Mouse (Mus musculus) inflammation-experienced regulatory T-cells, adult 6 months (primary cell): Measurements from ENCODE around the gene Map3k6. TPM values are rescaled to one million over a fixed set of nuclear protein-coding genes. Genes with fewer than 3 reads are reported as not detected.

Experiments used
- ATAC-seq: one replicate; pipeline ENCODE4 v1.8.0; 2017
- polyA plus RNA-seq, 3 experiments: library from polyadenylated mRNA; unstranded; fragments of 100-300 nt; shearing (Covaris generic); gene quantifications; one replicate each; pipeline ENCODE4 v1.2.1; 2017

Map3k6 gene
- under 1 TPM in 1 of 3 experiments, not detected in 2; 0.57 TPM for polyA plus RNA-seq

DNA sequence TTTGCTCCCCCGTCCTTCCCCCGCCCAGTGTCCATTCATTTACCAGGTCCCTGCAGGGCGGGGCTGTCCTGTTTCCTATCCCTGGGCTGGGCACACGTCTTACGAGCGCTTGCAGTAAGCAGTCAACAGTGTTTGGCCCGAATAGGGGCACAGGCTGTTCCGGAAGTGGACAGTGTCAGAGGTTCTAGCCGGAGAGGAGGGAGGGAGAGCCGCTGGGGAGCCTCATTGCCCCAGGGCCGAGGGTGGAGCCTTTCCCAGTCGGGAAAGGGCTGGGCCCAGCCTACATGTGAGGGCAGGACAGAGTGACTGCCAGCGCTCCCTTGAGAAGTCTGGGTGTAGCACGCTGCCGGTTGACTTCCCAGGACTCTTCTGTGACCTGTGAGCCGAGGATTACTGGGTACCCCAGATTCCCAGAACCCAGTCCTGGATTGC is at the start of gene Map3k6:
Gene Map3k6, plus strand, starts transcription at position 329 of the 432 bp plus-strand sequence.
- no peak for ATAC-seq

DNA sequence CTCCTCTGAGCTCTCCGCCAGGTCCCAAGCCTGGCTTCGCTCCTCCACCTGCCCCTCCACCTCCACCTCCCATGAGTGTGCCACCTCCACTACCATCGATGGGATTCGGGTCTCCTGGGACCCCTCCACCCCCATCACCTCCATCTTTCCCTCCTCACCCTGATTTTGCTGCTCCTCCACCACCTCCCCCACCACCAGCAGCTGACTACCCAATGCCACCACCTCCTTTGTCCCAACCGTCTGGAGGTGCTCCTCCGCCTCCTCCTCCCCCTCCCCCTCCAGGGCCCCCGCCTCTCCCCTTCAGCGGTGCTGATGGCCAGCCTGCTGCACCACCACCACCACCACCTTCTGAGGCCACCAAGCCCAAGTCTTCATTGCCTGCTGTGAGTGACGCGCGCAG is 46.1 kb upstream of the Map3k6 start:
- no peak for ATAC-seq

DNA sequence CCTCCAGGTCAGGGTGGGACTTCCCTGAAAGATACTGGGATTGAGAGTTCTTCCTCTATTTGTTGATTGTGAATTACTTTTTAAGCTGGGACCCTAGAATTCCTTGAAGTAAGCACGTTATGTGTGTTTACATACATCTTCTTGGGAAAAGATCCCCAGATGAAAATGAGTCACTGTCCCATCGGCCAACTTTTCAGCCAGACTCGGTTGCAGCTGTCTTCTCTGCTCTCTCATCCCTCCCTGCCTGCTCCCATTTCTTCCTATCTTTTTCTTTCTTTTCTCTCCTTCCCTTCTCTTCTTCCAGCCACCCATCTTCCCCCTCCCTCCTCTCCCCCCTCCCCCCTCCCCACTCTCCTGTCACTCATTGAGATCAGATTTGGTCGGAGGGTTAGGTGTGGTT is 45.6 kb upstream of the Map3k6 start:
- ATAC-seq, result no peak

DNA sequence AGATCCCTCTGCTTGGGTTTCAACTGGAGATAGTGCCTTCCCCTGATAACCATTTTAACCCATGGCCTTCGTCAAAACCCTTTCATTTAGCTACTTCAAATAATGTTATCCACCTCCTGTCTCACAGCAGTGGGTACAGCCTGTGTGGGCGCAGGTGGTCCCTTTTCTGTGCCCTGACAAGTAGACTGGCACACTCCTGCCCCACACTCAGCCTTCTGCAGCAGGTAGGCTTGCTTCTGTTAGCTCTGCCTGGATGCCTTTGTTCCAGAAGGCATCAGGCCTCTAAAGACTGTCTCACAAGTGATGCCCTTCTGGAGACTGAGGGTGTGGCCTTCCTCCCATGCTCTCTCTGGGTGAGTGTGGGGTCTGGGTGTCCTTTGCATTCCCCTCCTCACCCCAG is 44.5 kb upstream of the Map3k6 start:
- no peak for ATAC-seq

DNA sequence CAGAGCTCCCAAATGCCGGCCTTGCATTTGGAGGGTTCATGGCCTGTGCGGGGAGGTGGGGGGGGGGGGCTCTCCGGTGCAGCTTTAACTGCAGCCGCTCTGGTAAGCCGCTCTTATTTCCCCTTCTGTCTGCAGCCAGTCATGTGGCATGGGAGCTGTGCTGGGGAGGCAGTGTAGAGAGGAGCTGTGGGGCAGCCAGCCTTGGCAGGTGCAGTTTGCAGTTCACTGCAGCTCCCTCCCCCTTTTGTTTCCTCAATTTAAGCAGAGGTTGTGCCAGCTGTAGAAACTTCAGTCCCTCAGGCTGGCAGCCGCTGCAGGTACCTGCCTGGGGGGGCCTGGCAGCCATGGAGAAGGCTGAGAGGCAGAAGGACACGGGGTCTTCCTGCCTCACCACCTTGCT is 43.8 kb upstream of the Map3k6 start:
- ATAC-seq, result no peak

DNA sequence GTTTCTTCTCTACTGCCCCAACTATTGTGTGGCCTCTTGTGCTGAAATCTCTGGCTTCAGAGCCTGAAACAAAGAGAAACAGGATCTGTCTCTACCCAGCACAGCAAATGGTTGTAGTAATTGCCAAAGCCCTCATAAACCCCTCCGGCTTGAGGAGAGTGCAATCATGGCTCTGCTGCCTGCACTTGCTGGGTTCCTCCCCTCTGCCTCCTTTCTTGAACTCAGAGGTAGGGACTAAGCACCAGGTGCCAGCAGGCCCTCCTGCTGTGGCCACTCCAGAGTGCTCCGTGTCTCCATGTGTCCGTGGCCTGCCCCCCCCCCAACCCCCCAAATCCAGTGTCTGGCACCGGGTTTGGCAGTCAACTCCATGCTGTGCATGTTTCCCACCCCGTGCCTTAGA is 43.3 kb upstream of the Map3k6 start:
- no peak for ATAC-seq

DNA sequence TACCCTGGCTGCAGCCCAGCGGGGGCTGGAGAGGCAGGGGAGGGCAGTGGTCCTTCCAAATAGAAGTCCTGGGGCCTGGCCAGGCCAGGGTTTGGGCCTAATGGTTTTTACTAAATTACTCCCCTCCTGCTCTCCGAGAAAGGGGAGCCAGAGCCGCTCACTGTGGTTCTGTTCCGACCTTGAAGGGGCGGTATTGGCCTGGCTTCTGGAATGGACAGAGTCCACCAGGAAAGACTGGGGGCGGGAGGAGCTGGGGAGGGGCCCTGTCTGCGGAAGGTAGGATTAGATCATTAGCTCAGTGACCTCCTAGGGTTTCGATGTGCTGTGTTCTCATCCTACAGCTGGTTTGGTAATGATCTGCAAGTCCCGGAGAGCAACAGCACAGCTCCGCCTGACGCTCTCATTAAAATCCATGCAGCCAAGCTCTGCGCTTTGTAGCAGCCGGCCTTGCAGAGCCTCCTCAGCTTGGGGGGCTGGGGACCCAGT is 42.8 kb upstream of the Map3k6 start:
- no peak for ATAC-seq

DNA sequence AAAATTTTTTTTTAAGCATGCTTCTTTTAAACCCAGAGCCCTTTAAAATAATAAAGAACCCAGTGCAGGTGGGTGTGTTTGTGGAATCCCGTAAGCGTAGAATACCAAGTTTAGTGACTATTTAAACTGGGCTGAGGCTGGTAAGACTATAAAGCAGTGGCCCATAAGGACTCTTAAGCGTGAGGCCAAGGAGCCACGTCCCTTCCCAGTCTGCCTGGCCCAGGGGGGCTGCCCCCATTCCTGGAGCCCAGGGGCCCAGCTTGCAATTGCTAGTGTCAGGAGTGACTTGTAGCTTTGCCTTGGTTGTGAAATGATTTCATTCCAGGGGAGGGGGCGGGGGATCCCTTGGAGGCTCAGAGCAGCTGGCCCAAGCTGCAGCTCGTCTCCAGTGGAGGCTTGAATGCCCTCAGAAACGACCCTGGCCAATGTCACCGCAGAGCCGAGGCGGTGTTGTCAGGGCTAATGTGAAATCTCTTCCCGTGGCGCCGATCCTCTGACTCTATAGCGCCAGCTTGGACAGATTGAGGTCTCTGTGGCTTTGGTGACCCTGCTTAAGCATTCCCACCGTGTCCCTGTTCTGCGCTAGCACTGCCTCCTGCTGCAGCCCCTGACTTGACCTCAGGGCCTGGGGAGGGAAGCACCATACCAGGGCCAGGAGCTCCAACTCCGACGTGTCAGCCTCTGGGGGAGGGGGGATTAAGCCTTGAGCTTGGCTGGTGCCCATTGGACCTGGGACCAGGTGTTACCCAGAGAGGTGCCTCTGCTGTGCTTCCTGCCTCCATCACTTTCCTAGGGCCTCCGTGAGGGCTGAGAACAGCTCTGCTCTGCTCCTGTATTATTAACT is 42.1 kb upstream of the Map3k6 start:
- no peak for ATAC-seq

DNA sequence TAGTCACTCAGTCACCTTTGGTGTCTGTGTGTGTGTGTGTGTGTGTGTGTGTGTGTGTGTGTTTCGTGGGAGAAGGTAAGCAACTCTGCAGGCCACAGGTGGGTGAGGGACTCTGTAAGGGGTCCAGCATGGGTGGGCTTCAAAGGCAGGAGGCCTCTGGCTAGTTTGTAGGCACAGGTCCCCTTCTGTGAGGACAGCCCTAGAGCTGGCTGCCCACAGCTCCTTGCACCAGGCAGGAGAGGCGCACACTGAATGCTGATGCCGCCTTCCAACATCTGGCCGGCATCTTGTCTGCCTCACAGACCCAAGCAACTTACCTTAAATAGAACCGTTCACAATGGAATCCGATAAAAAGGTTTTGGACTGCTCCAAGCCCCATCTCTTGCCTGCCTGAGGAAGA is 40.9 kb upstream of the Map3k6 start:
- no peak for ATAC-seq

DNA sequence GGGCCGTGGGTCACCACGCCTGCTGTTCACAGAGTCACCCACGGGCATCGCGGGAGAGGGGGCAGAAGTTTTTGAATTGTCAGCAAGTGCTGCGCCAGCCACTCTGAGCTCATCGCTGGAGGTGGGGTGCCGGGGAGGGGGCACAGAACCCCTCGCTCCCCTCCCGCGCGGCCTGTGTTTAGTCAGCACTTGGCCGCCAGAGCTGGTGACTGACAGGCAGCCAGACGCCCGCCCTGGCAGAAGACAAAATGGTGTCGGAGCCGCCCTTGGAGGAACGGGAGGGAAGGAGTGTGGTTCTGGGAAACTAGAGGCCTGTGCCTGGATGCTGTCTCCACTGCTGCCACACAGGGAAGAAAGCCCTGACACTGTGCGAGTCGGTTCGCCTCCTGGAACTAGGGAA is 40.3 kb upstream of the Map3k6 start:
- no peak for ATAC-seq

DNA sequence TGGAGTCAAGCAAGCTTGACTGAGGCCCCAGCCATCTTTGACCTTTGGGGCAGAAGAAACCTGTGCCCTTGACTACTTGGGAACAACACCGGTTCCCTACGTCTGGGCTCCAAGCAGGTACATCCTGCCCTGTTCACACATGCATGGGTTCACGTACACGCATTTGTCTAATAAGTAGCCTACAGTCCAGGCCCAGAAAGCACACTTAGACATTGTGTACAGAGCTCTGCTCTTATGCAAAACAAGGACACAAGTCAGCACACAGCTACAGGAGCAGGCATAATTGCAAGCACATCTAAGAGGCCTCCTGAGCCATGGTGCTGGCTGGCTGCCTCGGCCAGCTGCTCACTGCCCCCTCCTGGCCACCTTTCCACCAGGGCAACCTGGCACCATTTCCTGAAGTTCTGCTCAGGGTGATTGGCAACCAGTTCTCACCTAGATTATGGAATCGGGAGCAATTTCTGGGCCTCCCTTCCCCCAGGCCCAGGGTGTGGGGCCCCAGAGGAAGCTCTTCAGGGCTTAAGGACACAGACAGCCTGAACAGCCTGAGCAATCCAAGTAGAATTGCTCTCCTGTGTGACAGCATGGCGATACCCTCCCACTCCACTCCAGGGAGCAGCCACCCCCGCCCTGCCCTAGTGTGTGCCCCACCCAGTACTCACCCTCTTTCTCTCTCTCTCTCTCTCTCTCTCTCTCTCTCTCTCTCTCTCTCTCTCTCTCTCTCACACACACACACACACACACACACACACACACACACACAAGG is 39.4 kb upstream of the Map3k6 start:
- peak; percentile 65 for ATAC-seq

DNA sequence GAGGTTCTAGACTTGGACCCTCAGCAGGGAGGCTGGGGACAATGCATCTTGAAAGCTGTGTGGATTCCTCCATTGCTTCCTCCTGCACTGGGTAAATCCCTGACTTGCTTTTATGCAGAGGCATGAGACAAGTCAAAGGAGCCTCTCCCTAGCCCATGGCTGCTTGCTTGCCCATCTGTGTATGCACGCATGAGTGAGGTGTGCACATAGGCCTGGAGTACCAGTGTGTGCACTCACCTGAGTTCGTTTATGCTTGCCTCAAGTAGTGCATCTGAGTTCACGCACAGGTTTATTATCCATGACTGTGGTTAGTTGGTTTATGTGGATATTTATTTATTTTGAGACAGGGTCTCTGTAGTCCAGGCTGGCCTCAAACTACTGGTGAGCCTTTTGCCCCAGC is 38.4 kb upstream of the Map3k6 start:
- ATAC-seq, result no peak

DNA sequence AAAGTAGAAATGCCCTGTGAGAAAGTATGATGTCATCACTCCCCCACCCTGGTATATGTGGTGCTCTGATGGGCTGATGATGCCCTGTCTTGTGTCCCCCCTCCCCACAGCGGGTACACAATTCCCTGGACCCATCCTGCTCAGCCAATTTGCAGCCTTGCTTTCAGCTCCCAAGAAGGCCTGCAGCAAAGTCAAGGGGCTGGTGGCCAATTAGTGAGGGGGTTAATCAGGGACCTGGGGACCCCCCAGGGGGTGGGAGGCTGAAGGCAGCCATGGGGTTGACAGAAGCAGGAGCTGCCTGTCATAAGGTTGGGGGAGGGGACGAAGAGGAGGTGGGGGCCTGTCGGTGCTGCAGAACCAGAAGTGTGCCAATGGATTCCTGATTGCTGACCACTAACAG is 37.0 kb upstream of the Map3k6 start:
- no peak for ATAC-seq

DNA sequence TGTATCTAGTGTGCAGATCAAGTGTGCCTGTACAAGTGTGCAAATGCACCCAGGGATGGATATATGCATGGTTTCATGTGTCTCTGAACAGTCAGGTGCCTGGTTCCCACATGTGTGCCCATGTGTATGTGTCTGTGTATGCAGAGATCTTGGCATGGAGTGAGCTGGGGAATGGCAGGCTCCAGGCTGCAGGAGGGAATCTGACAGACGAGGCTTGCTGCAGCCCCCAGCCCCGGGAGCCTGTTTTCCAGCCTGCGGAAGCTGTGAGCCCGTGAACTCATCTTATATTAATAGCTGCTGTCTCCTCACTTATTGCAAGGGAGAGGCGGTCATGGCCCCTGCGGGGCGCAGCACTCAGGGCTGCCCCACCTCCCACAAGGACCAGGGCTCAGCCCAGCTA is 36.2 kb upstream of the Map3k6 start:
- no peak for ATAC-seq

DNA sequence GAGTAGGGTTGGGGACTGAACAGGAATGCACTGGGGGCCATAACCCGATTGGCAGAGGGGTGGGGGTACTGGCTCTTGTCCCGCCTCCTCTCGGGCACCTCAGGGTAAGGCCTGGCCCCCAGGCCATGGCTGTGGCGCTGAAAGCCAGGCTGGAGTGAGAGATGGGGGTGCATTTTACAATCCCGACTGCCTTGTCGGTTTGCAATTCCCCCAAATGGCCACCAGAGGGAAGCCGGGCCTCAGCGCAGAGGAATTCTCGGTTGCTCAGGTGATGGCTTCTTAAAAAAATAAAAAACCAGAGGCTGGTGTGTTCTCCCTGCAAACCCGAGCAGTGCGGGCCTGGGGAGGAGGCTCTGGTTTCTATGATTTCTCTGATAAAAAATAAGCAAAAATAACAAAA is 31.3 kb upstream of the Map3k6 start:
- peak; percentile 39 for ATAC-seq

DNA sequence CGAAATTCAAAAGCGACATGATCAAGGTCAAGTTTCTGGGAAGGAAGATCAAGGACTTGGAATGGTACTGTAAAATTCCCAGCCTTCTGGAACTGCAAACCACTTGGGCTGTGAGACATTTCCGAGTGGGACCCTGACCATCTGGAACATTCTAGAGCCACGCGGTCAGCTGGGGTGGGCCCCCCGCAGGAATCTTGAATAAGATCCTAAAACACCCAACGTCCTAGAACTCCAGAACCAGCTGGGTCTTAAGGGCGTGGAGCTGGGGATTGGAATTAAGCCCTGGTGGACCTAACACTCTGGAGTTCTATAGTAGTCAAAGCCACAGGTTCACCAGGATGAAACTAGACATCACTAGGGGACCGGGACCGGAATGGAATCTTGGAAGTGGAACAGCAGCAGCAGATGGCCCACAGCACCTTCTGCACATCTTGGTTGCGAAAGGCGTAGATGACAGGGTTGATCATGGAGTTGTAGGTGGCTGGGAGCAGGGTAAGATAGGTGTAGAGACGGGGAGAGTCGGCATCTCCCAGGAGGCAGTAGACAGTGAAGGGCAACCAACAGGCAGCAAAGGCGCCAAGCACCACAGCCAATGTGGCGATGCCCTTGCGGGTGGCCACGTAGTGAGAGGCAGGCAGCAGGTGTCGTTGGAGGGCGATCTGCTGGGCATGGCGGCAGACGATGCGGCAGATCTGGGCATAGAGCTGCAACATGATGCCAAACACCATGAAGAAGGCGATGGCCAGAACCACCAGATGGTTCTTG is 30.4 kb upstream of the Map3k6 start:
- ATAC-seq, result no peak

DNA sequence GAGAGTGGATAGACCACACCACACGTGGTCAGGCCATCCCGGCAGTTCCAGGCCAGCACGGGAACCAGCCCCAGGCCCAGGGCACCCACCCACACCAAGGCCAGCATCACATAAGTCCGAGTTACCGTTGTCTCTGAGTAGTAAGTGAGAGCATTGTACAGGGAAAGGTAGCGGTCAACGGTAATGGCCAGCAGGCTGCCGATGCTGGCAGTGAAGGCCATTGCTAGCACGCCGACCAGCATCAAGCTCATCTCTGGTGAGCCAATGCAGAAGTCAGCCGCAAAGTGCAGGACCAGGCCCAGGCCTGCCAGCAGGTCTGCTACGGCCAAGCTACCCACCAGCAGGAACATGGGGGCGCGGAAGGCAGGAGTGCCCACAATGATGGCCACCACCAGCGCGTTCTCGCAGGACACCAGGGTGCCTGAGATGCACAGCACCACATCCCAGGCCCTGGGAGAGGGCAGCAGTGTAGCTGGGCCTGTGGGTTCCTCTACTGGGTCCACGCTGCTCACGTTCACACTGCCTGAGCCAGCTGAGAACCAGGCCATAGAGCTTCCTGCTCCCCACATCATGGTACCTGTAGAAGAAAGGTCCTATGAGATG is 29.7 kb upstream of the Map3k6 start:
- ATAC-seq, result no peak

DNA sequence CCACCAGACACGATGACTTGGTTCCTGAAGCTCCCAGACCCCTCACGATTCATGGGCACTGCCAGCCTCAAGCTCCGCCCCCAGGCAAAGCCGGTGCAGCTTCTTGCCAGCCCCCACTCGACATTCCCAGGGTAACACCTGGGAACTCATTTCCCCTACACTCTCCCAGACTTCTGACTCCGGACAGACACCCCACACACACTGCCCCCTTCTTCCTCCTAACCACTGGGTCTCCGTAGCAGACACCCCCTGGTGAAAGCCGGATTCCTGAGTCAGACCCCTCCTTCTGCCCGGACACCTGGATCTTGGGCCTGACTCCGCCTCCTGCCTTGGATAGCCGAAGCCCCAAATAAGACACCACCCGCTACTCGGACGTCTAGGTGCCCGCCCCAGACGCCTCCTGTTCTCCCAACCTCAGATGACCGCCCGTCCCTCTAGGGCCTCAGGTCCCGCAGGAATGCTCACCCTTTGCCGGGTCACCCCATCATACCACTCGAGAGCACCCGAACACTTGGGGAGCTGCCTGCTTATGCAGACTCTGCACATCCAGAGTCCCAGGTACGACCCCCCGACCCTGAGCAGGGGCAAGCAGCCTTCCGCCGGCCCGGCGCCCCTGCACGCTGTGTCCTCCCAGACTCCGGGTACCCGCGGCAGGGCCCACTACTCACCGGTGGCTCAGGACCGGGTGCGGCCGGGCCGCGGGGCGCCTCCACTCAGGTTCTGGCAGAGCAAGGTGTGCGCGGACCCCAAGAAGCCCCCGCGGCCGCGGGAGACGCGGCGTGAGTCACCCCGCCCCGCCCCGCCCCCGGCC is 28.7 kb upstream of the Map3k6 start, which contains the start of the genes Cd164l2 and Gpr3:
Gene Cd164l2, plus strand, starts transcription at position 381 of the 811 bp plus-strand sequence.
Gene Gpr3, minus strand, starts transcription at position 786 of the 811 bp plus-strand sequence.
- no peak for ATAC-seq

DNA sequence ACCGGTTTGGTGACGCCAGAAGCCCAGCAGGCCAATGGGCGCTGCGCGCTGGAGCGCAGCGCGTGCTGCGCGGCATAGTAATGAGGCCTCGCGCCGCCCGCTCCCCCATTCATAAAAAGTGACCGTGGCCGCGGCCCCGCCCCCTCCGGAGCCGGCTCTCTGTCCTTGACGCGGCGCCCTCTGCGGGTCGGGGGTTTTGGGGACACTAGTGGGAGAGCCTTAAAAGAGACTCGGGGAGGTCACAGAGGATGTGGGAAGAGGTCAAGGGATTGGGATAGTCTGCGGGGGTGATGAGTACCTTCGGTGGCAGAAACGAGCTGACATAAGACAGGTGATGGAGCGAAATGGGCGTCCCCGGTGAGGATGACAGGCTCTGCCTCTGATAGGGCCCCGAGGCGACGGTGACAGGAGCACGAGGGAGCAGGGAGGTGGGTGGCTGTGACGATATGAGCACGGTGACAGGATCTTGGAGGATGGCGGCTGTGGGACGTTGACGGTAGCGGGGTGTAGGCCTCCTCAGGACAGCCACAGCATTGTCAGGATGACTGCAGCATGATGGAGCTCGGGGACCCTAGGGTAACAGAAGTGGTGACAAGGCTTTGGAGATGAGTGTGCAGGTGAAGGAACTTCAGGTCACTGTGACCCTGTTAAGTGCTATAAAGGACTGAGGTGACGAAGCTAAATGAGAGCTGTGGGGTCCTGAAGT is 27.9 kb upstream of the Map3k6 start:
- peak; percentile 86 for ATAC-seq

DNA sequence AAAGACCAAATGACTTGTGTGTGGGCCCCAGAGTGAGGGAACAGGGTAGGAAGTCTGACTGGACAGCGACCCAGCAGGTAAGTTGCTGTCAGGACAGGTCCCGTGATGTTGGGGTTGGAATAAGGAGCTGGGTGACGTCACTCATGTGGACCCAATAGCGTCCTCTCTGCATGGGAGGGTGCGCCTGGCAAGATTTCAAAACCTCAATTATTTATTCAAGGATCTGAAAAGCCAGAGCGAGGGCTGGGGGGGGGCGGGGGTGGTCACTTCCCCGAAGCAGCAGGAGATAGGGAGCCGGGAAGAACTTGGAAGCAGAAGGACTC is 27.4 kb upstream of the Map3k6 start:
- no peak for ATAC-seq

DNA sequence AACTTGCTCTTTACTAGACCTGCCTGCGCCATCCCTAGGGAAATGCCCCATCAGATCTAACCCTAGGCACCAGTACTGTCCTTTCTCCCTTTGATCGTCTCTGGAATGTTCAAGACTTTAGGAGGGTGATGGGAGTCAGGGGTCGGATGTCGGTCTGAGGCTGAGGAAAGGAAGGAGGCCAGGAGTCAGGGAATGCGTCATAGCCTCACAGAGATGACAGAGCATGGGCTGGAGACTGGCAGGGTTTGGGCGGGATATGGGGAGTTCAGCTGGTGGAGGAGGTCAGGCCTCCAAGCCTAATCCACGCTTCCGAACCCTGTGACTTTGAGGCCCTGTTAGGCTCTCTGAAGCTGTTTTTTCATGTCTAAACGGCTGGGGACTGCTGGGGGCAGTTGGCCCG is 27.0 kb upstream of the Map3k6 start:
- no peak for ATAC-seq
